Mouse (Mus musculus) limb, embryonic 15.5 days (tissue): ENCODE measurements at regions not wholly inside any gene's neighbourhood (a gene's known extent, or its start where the extent isn't known, plus 50 kb on each side); places are given as distances from the start of the nearest gene placed in this dataset.

Experiments used
- ATAC-seq: fragments of 200-750 bp; cut with Nextera tagmentation; 2 replicates; pipeline ENCODE4 v1.8.0; 2017; ENCODE audit warnings: low read depth, moderate TSS enrichment; ENCODE audit not compliant: insufficient number of reproducible peaks, low FRiP score, low TSS enrichment
- H3K27ac ChIP-seq: fragments of 300-500 bp; sonication (generic); 2 replicates; pipeline ENCODE4 v1.5.1; 2015; ENCODE audit warnings: moderate library complexity, mild to moderate bottlenecking, inconsistent platforms
- H3K27me3 ChIP-seq: fragments of 300-500 bp; sonication (generic); 2 replicates; pipeline ENCODE4 v1.6.1; 2015; ENCODE audit warnings: inconsistent platforms
- H3K36me3 ChIP-seq: fragments of 300-500 bp; sonication (generic); 2 replicates; pipeline ENCODE4 v1.6.1; 2015; ENCODE audit warnings: inconsistent platforms
- H3K4me1 ChIP-seq: fragments of 300-500 bp; sonication (generic); 2 replicates; pipeline ENCODE4 v1.6.1; 2015; ENCODE audit warnings: inconsistent platforms
- H3K4me2 ChIP-seq: fragments of 300-500 bp; sonication (generic); 2 replicates; pipeline ENCODE4 v1.6.1; 2015; ENCODE audit warnings: mild to moderate bottlenecking, inconsistent platforms
- H3K4me3 ChIP-seq: fragments of 300-500 bp; sonication (generic); 2 replicates; pipeline ENCODE4 v1.5.1; 2015; ENCODE audit warnings: mild to moderate bottlenecking, inconsistent platforms
- H3K9ac ChIP-seq: fragments of 300-500 bp; sonication (generic); 2 replicates; pipeline ENCODE4 v1.6.1; 2015; ENCODE audit warnings: inconsistent platforms
- H3K9me3 ChIP-seq: fragments of 300-500 bp; sonication (generic); 2 replicates; pipeline ENCODE4 v1.6.1; 2016; ENCODE audit warnings: inconsistent platforms
- WGBS: fragments of 180-500 bp; shearing (Covaris S2); methylation state at CpG from one replicate; pipeline ENCODE4 v1.1.7; 2015; 5-methylcytosine and 5-hydroxymethylcytosine counted together

- H3K9me3 ChIP-seq, result no peaks in the 10 kb centered on the region
- no peaks in the 10 kb centered on the region for H3K36me3 ChIP-seq
- peaks cover 8% of the 10 kb centered on the region for H3K4me1 ChIP-seq
- WGBS, result 90% methylated on average over 7 of the region's 7 CpGs
- no peak overlapping the region for H3K27ac ChIP-seq
- H3K27me3 ChIP-seq, result no peaks in the 10 kb centered on the region
- no peak overlapping the region for H3K9ac ChIP-seq
- no peak for ATAC-seq
- H3K4me3 ChIP-seq, result no peak overlapping the region
- H3K4me2 ChIP-seq, result no peak overlapping the region
Observed at GRCm38 (mm10) chr1:156995180-156995951, 55.9 kb upstream of the Ralgps2 start.

DNA sequence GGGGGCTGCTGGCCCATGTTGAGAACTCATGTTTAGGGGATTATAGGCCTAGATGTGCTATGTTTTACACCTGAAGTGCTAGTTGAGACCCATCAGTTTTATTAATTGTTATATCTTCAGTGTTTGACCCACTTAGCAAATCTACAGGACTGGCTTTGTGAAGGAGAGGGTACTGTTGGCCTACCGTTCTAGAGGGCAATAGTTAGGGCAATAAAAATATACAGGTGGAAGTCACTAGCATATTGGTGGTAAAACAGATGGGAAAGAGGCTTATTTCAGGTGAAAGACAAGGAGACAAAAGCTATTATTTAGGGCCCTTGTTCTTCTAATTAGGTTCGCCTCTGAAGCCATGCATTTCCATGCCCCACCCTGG, 55.2 kb upstream of the Ralgps2 start:
- Histone ChIP-seq H3K27ac (no peak overlapping the region), H3K4me3 (no peak overlapping the region), H3K4me1 (peaks cover 8% of the 10 kb centered on the region), H3K9me3 (no peaks in the 10 kb centered on the region), H3K36me3 (no peaks in the 10 kb centered on the region), H3K4me2 (no peak overlapping the region), H3K27me3 (no peaks in the 10 kb centered on the region), H3K9ac (no peak overlapping the region)
- ATAC-seq, result no peak
- 84% methylated on average over 2 of the region's 2 CpGs for WGBS

DNA sequence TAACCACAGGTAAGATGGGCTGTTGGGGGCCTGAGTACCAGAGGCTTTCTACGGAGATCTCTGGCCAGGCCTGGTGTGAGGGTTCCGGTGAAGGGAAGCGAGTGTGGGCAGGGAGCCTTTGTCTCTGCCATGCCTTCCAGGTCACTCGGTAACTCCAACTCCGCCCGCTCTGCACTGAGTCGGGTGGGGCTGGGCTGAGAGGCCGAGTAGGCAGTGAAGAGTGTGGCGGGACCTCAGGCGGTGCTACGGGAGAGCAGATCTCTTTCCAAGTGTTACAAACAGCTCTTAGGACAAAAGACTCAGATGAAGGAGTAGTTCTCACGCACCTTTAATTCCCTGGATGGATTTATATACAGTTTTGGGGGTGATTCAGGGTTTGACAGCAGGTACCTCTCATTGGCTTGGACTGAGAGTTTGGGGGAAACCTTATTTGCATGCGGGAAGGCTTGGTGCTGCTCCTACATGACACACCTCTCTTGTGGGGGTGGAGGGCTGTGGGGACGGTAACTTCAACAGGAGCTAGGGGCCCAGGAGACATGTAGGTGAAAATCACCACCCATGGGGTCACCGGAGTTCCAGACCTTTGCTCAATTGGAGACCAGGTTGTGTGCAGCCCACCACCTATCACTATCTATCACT, 54.7 kb upstream of the Ralgps2 start:
- no peak for ATAC-seq
- no peaks in the 10 kb centered on the region for H3K9me3 ChIP-seq
- WGBS, result 71% methylated on average over 15 of the region's 15 CpGs
- H3K4me2 ChIP-seq, result no peak overlapping the region
- H3K27ac ChIP-seq, result no peak overlapping the region
- H3K36me3 ChIP-seq, result no peaks in the 10 kb centered on the region
- no peaks in the 10 kb centered on the region for H3K27me3 ChIP-seq
- H3K4me1 ChIP-seq, result peaks cover 8% of the 10 kb centered on the region
- H3K4me3 ChIP-seq, result no peak overlapping the region
- H3K9ac ChIP-seq, result no peak overlapping the region

DNA sequence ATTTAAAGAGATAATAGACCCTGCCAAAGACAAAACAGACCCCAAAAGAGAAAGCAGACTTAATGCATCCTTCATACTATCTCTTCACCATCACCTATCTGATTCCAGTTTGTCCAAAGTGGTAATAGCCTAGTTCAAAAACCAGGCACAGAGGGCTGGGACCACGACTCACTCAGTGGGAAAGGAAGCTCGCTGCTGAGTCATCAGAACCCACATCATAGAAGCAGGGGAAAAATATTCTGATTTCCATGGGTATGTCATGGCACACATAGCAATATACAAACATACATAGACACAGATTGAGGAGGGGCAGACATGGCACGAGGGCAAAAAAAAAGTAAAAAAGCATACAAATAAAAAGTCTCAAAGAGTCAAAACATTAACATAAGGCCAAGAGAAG, 53.7 kb upstream of the Ralgps2 start:
- ATAC-seq, result no peak
- 71% methylated on average over 3 of the region's 3 CpGs for WGBS
- Histone ChIP-seq H3K9me3 (no peaks in the 10 kb centered on the region), H3K4me1 (peaks cover 8% of the 10 kb centered on the region), H3K36me3 (no peaks in the 10 kb centered on the region), H3K9ac (no peak overlapping the region), H3K27me3 (no peaks in the 10 kb centered on the region), H3K27ac (no peak overlapping the region), H3K4me3 (no peak overlapping the region), H3K4me2 (no peak overlapping the region)

- H3K9me3 ChIP-seq, result no peaks in the 10 kb centered on the region
- H3K27me3 ChIP-seq, result no peaks in the 10 kb centered on the region
- H3K36me3 ChIP-seq, result no peaks in the 10 kb centered on the region
- peaks cover 3% of the 10 kb centered on the region; the same call in 1 of the 2 replicates for H3K4me1 ChIP-seq
- H3K27ac ChIP-seq, result no peak overlapping the region
- H3K4me2 ChIP-seq, result no peak overlapping the region
- no peak for ATAC-seq
- H3K4me3 ChIP-seq, result no peak overlapping the region
- WGBS, result 35% methylated on average over 2 of the region's 2 CpGs
- no peak overlapping the region for H3K9ac ChIP-seq
Observed at GRCm38 (mm10) chr1:156992536-156992935, 53.1 kb upstream of the Ralgps2 start.

DNA sequence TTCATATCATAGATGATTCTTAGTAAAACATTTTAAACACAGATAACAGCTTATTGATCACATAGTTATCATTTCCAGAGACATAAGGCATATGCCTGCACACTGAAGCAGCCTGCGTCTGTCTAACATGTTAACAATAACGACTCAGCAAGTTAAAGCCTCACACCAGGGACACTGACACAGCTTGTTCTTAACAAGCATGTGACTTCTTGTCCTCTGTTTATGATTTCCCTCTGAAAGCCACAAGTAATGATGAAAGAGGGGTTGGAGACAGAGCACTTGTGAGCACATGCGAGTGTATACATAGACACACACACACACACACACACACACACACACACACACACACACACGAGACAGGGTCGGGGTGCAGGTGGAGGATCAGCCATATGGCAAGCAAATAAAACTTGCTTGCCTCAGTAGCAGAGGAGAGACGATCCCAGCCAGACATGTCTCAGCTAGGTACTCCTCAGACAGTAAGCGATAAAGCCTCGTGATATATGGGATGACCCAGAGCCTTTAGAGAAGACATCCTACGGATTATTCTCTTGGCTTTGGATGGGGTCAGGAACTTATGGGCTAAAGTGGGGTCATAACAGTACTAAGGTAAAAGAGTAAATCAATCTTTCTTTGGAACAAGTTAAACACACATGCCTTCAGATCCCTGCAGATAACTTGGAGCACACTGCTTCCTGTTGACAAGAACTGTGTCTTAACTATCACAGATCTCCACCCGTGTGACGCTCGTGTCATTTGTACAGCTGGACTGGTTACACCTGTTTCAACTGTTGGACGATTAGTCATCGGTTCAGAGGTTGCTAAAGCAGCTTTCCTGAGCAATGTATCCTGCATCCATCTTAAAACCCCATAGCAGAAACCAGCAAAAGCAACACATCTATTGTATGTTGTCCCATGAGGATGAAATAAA, 51.4 kb upstream of the Ralgps2 start:
- no peak for ATAC-seq
- H3K4me3 ChIP-seq, result no peak overlapping the region
- no peaks in the 10 kb centered on the region for H3K4me1 ChIP-seq
- H3K9ac ChIP-seq, result no peak overlapping the region
- no peak overlapping the region for H3K4me2 ChIP-seq
- no peaks in the 10 kb centered on the region for H3K27me3 ChIP-seq
- WGBS, result 50% methylated on average over 14 of the region's 14 CpGs
- no peaks in the 10 kb centered on the region for H3K36me3 ChIP-seq
- H3K9me3 ChIP-seq, result no peaks in the 10 kb centered on the region
- H3K27ac ChIP-seq, result peak overlapping the region; percentile 18; the same call in 1 of the 2 replicates

- H3K9me3 ChIP-seq, result no peaks in the 10 kb centered on the region
- H3K27me3 ChIP-seq, result no peaks in the 10 kb centered on the region
- H3K4me3 ChIP-seq, result no peak overlapping the region
- H3K4me2 ChIP-seq, result no peak overlapping the region
- H3K9ac ChIP-seq, result no peak overlapping the region
- 40% methylated on average over 9 of the region's 9 CpGs for WGBS
- H3K36me3 ChIP-seq, result no peaks in the 10 kb centered on the region
- no peak overlapping the region for H3K27ac ChIP-seq
- H3K4me1 ChIP-seq, result no peaks in the 10 kb centered on the region
- ATAC-seq, result no peak
Observed at GRCm38 (mm10) chr1:156990112-156990511, 50.7 kb upstream of the Ralgps2 start.

GRCm38 (mm10) chr1:156989149-156989785, 49.8 kb upstream of the Ralgps2 start:
- Histone ChIP-seq H3K4me3 (no peak overlapping the region), H3K9me3 (no peaks in the 10 kb centered on the region), H3K27ac (no peak overlapping the region), H3K4me1 (no peaks in the 10 kb centered on the region), H3K4me2 (no peak overlapping the region), H3K36me3 (no peaks in the 10 kb centered on the region), H3K9ac (no peak overlapping the region), H3K27me3 (no peaks in the 10 kb centered on the region)
- 76% methylated on average over 10 of the region's 10 CpGs for WGBS
- ATAC-seq, result no peak
